Mouse (Mus musculus): ENCODE data around the gene Plet1. TPM values are rescaled to one million over a fixed set of nuclear protein-coding genes. Genes with fewer than 3 reads are reported as not detected.

Gene Plet1
- 1.4 and 1.6 TPM in 2 replicates for polyA plus RNA-seq (2016; fragmentation: Nextera tagmentation; extraction: Ambion mirVana)

DNA sequence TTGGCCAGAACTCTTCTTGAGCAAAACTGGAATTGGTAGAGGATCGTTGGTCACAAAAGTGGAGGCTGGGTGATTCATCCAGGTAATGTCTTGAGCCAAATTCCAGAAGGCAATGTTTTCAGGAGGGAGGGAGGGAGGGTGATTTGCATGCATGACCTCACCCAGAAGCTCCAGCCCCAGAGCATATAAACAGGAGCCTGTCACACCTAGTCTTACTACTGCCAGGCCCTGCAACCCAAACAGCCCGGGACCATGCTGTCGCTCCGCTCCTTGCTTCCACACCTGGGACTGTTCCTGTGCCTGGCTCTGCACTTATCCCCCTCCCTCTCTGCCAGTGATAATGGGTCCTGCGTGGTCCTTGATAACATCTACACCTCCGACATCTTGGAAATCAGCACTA is at the start of gene Plet1:
Gene Plet1, plus strand, starts transcription at position 215 of the 400 bp plus-strand sequence.
- H3K27me3 ChIP-seq (replicated peaks; ENCODE audit: low read depth, poor library complexity, severe bottlenecking), result no peaks in the 10 kb centered on the region

DNA sequence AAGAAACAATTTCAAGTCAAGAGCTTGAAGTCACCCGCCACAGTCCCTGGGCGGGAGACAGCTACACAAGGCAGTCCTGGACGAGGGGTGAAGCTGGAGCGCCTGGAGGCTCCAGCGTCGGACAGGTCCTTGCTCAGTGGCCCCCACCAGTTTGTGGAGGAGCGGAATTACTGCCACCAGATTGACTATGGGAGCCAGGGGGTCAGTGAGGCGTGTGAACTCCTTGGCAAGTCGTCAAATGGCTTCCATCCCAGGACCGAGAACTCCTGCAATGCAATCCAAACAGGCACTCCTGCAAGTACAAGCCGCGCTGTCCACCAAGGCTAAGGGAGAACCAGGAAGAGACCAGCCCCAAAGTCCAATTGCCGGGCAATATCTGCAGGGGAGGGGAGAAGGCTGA is 45.3 kb upstream of the Plet1 start:
- Histone ChIP-seq H3K9me3 (no peaks in the 10 kb centered on the region), H3K27ac (replicated peaks) (no peak overlapping the region), H3K4me1 (peaks cover 10% of the 10 kb centered on the region; the same call in 1 of the 2 replicates), H3K27me3 (replicated peaks; ENCODE audit: low read depth, poor library complexity, severe bottlenecking) (no peaks in the 10 kb centered on the region), H3K36me3 (replicated peaks) (no peaks in the 10 kb centered on the region), H3K4me3 (no peak overlapping the region)
- no peak for DNase-seq (ENCODE audit: low spot score)
- WGBS, result 68% methylated on average over 13 of the region's 13 CpGs

More for the DNA sequence above, at the start of gene Plet1:
- Histone ChIP-seq H3K4me3 (no peak within 1 kb of the TSS), H3K9me3 (no peaks in the 10 kb centered on the region), H3K27ac (replicated peaks) (no peak within 1 kb of the TSS), H3K36me3 (replicated peaks) (no peaks in the 10 kb centered on the region), H3K4me1 (peaks cover 28% of the 10 kb centered on the region)
- 85% methylated on average over 6 of the region's 6 CpGs for whole genome bisulfite sequencing
- no peak for DNase-seq (ENCODE audit: low spot score)

DNA sequence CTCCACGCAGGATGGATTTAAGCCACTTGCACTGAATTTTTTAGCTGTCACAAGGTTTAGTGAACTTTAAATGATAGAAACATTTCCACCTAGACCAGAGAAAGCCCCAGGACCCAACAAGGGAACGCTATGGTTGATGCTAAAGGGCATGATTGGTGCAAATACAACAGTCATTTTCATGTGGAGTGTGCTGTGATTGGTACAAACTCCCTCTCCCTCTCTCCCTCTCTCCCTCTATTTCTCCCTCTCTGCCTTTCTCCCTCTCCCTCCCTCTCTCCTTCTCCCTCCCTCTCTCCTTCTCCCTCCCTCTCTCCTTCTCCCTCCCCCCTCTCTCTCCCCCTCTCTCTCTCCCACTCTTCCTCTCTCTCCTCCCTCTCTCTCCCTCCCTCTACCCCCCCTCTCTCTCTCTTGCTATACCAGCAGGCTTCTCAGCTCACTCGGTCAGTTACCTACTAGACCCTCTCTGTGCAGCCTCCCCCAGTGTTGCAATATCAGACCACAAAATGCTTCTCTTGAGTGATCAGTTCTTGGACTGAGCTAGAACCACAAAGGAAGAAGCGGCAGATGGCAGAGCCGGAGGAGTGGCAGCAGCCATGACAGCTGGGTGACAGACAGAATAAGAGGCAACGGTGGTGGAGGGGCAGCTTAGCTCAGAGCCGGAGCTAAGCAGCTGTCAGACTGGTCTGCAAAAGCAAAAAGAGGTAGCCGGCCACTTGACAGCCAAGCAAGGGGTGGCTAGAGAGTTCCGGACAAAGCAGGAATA is 42.7 kb upstream of the Plet1 start:
- no peak for DNase-seq (ENCODE audit: low spot score)
- H3K27ac ChIP-seq (replicated peaks), result peak overlapping the region; percentile 30; the same call in 1 of the 2 replicates
- H3K4me1 ChIP-seq, result peaks cover 10% of the 10 kb centered on the region; the same call in 1 of the 2 replicates
- no peaks in the 10 kb centered on the region for H3K36me3 ChIP-seq (replicated peaks)
- H3K9me3 ChIP-seq, result no peaks in the 10 kb centered on the region
- H3K4me3 ChIP-seq, result no peak overlapping the region
- no peaks in the 10 kb centered on the region for H3K27me3 ChIP-seq (replicated peaks; ENCODE audit: low read depth, poor library complexity, severe bottlenecking)
- 67% methylated on average over 9 of the region's 9 CpGs for WGBS

DNA sequence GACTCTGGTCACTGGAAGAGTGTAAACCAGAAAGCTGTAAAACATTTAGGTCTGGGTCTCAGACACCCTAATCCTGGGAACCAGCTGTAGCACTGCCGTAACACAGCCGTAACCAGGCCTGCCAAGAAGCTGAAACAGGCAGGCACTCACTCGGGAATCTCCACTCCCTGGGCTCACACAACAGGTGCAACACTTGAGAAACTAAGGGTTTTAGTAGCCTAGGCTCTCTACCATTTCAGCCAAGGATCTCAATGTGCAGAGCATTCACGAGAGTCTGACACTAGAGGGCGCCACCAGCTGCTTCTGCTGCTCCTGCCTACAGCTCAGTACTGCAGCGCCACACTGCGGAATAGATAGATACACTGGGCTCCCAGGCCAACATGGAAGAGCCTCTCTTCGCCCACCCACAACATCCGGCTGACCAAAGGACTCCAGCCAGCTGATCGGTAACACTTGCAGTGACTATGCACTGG is 42.0 kb upstream of the Plet1 start:
- Histone ChIP-seq H3K27me3 (replicated peaks; ENCODE audit: low read depth, poor library complexity, severe bottlenecking) (no peaks in the 10 kb centered on the region), H3K27ac (replicated peaks) (0 out of 2 replicates have a peak overlapping the region, but pooled peaks have one; percentile 30), H3K4me3 (peak overlapping the region; percentile 36), H3K4me1 (peaks cover 10% of the 10 kb centered on the region; the same call in 1 of the 2 replicates), H3K36me3 (replicated peaks) (no peaks in the 10 kb centered on the region), H3K9me3 (no peaks in the 10 kb centered on the region)
- WGBS, result 16% methylated on average over 10 of the region's 10 CpGs
- DNase-seq (ENCODE audit: low spot score), result peak; percentile 84

DNA sequence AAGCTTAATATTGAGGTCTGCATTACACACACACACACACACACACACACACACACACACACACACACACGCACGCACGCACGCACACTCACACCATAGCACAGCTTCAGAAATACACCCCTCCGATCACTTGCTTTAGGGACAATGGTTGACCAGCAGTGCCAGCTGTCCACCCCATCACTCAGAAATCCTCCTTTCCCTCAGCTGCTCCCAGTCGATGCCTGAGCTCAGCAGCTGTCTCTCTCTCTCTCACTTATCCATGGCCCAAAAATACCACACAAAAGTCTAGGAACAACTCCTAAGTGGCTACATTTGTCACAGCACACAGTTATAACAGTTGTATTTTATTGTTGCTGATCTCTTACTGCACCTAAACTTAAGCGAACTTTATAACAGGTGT is 36.7 kb upstream of the Plet1 start:
- 92% methylated on average over 7 of the region's 7 CpGs for WGBS
- H3K36me3 ChIP-seq (replicated peaks), result no peaks in the 10 kb centered on the region
- H3K9me3 ChIP-seq, result no peaks in the 10 kb centered on the region
- H3K4me3 ChIP-seq, result no peak overlapping the region
- peaks cover 2% of the 10 kb centered on the region for H3K4me1 ChIP-seq
- no peak overlapping the region for H3K27ac ChIP-seq (replicated peaks)
- DNase-seq (ENCODE audit: low spot score), result no peak
- no peaks in the 10 kb centered on the region for H3K27me3 ChIP-seq (replicated peaks; ENCODE audit: low read depth, poor library complexity, severe bottlenecking)

DNA sequence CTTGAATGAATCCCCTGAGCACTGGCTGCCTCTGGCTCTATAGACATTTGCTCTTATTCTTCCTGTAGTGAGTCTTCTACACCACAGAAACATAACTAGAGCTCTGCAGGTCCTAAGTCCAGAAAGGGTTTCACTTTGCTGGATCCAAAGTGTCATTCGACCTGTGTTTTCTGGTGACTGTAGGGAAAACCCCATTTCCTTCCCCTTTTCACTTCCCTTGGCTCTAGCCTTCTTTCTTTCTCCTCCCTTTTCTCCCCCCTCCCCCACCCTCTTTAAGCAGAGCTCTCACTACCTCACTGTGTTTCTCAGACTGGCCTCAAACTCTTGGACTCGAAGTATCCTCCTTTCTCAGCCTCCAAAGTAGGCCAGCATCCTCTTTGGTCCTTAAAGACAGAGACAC is 34.8 kb upstream of the Plet1 start:
- Histone ChIP-seq H3K4me1 (peaks cover 3% of the 10 kb centered on the region), H3K4me3 (no peak overlapping the region), H3K36me3 (replicated peaks) (no peaks in the 10 kb centered on the region), H3K27me3 (replicated peaks; ENCODE audit: low read depth, poor library complexity, severe bottlenecking) (no peaks in the 10 kb centered on the region), H3K27ac (replicated peaks) (no peak overlapping the region), H3K9me3 (no peaks in the 10 kb centered on the region)
- no peak for DNase-seq (ENCODE audit: low spot score)
- WGBS, result 65% methylated on average over 2 of the region's 2 CpGs

DNA sequence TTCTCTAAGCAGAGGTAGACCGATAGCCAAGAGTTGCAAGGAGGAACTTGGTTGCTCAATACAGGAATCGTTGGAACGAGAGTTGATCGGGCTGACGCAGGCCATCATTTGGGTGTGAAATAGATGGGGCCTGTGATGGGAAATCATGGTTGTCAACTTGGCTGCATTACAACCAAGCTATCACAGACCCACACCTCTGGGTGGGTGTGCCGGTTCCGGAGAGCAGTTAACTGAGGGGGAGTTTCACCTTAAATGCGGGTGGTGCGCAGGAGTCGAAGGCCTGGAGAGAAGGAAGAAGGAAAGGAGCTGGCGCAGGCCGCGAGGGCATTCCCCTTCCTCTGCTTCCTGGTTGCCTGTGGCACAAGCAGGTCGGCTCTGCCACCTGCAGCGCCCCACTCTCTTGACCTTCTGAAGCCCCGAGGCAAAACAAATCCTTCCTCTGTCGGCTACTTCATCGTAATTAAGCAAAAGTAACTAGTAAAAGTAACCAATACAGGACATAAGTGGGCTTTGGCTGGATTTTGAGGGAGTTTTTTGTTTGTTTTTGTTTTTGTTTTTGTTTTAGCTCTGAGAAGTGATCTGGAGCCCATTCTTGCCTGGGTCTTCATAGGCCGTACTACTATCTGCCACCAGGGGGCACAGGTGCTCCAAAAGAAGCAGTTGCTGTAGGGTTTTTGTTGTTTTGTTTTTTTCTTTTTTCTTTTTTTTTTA is 31.7 kb upstream of the Plet1 start:
- Histone ChIP-seq H3K9me3 (no peaks in the 10 kb centered on the region), H3K36me3 (replicated peaks) (no peaks in the 10 kb centered on the region), H3K27me3 (replicated peaks; ENCODE audit: low read depth, poor library complexity, severe bottlenecking) (no peaks in the 10 kb centered on the region), H3K4me1 (peaks cover 3% of the 10 kb centered on the region), H3K27ac (replicated peaks) (no peak overlapping the region; the same call in 1 of the 2 replicates), H3K4me3 (peak overlapping the region; percentile 44)
- 45% methylated on average over 19 of the region's 19 CpGs for WGBS
- DNase-seq (ENCODE audit: low spot score), result peak; percentile 61

DNA sequence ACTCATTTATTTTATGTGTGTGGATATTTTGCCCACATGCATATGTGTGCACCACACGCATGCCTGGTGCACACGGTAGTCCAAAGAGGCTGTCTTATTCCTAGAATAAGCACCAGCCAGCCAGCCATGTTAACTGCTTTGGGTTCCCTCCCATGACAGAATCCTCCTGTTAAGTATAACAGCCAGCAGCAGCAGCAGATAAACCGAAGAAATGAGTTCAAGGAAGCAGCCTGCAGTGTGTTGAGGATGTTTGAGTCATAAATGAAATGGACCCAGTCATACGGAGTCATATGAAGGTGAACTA is 31.2 kb upstream of the Plet1 start:
- Histone ChIP-seq H3K9me3 (no peaks in the 10 kb centered on the region), H3K27me3 (replicated peaks; ENCODE audit: low read depth, poor library complexity, severe bottlenecking) (no peaks in the 10 kb centered on the region), H3K36me3 (replicated peaks) (no peaks in the 10 kb centered on the region), H3K4me1 (peaks cover 3% of the 10 kb centered on the region), H3K27ac (replicated peaks) (no peak overlapping the region; the same call in 1 of the 2 replicates), H3K4me3 (no peak overlapping the region)
- no peak for DNase-seq (ENCODE audit: low spot score)
- 35% methylated on average over 4 of the region's 4 CpGs for WGBS

DNA sequence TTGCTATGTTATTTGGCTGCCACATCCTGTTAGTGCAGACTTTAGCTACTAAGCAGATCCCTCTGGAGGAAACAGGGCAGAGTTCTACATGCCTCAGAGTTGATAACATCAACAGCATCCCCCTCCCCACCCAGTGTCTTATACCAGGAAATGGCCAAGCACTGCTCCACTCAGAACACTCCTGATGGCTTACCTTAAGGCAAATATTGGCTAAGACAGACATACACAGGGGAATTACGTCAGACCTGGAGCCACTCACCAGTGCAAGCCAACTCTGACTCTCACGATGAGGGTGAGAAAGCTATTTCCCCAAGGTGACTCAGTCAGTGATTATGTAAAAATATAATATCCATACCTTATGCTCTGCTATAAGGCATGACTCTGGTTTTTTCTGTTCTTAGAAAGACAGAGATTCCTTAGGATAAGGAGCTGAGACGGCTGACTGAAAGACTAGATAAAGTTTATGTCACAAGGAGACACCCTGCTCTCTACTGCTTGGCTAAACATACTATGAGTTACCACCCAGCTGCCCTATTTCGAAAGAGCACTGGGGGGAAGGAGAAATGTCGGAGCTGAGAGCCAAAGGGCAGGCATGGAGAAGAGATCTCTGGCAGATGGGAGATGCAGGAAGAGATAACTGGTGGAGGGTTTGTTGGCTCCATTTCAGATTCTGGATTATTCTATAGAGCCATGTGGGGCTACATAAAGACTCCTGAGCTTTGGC is 23.8 kb upstream of the Plet1 start:
- DNase-seq (ENCODE audit: low spot score), result no peak
- Histone ChIP-seq H3K4me1 (peaks cover 9% of the 10 kb centered on the region; the same call in 1 of the 2 replicates), H3K9me3 (no peaks in the 10 kb centered on the region), H3K4me3 (no peak overlapping the region), H3K27ac (replicated peaks) (no peak overlapping the region), H3K36me3 (replicated peaks) (no peaks in the 10 kb centered on the region), H3K27me3 (replicated peaks; ENCODE audit: low read depth, poor library complexity, severe bottlenecking) (no peaks in the 10 kb centered on the region)
- WGBS, result 83% methylated on average over 5 of the region's 5 CpGs

DNA sequence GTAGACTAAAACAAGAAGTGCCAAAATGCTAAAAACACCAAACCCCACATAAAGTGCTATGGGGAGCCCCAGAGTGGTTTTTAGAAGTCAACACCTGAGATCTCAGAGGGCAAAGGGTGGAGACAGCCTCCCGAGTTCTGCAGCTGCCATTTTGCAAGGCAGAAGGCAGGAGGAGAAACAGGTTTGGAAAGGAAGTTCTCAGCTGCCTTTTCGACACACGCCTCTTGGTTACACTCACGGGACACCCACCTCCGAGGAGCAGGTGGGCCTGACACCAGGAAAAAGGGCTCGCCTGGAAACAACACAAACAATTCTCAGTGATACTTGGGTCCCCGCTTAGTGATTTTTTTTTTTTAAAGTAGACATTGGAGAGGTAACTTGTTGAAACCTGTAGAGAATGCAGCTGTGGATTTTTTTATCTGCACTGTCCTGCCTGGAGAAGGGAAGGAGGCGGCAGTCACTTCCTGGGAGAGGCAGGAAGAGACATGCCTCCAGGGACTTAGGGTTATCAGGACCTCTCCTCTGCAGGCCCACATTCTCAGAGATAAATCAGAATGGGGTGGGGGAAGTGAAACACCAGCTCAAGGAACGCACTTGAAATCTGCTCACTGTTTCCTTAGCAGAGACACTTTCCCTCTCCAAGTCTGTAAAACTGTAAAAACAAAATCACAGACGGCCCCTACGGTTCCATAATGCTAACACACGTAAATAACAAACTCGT is 23.0 kb upstream of the Plet1 start:
- Histone ChIP-seq H3K36me3 (replicated peaks) (no peaks in the 10 kb centered on the region), H3K27me3 (replicated peaks; ENCODE audit: low read depth, poor library complexity, severe bottlenecking) (no peaks in the 10 kb centered on the region), H3K4me1 (peaks cover 12% of the 10 kb centered on the region), H3K4me3 (no peak overlapping the region), H3K9me3 (no peaks in the 10 kb centered on the region), H3K27ac (replicated peaks) (no peak overlapping the region)
- 71% methylated on average over 13 of the region's 13 CpGs for WGBS
- DNase-seq (ENCODE audit: low spot score), result no peak

DNA sequence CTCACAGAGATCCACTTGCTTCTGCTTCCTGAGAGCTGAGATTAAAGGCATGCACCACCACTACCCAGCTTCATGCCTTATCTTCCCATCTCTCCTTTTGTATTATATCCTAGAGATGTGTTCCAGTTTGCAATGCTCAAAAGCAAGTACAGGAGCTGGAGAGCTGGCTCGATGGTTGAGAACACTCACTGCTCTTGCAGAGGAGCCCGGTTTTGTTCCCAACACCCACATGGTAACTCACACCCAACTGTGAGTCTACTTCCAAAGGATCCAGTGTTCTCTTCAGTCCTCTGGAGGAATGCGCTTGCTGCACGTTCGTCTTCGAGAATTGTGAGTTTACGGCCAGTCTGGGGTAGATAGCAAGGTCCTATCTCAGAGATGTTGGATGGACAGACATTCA is 19.0 kb upstream of the Plet1 start:
- H3K4me1 ChIP-seq, result peaks cover 17% of the 10 kb centered on the region
- WGBS, result 87% methylated on average over 7 of the region's 7 CpGs
- DNase-seq (ENCODE audit: low spot score), result no peak
- H3K36me3 ChIP-seq (replicated peaks), result no peaks in the 10 kb centered on the region
- H3K27ac ChIP-seq (replicated peaks), result no peak overlapping the region
- H3K27me3 ChIP-seq (replicated peaks; ENCODE audit: low read depth, poor library complexity, severe bottlenecking), result peaks cover 3% of the 10 kb centered on the region; the same call in 1 of the 2 replicates
- no peaks in the 10 kb centered on the region for H3K9me3 ChIP-seq
- H3K4me3 ChIP-seq, result no peak overlapping the region

DNA sequence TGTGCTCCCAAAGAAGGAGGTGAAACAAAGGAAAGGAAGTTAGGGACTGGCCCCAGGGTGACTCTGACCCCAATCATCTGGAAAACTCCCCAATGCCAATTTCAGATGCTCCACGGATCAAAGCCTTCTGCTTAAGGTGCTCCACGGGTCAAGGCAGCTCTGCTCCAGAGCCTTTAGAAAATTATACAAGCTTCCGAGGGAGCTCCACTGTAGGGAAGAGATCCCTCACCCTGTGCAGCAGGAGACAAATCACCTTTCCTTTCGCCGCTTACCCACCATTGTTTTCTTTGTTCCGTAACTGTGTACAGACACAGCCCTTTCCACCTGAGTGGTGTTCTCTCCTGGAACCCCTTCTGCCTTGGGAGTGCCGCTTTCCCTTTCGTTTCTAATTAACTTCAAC is 18.6 kb upstream of the Plet1 start:
- H3K4me3 ChIP-seq, result no peak overlapping the region
- peaks cover 3% of the 10 kb centered on the region; the same call in 1 of the 2 replicates for H3K27me3 ChIP-seq (replicated peaks; ENCODE audit: low read depth, poor library complexity, severe bottlenecking)
- H3K4me1 ChIP-seq, result peaks cover 15% of the 10 kb centered on the region
- H3K27ac ChIP-seq (replicated peaks), result no peak overlapping the region
- 65% methylated on average over 8 of the region's 8 CpGs for WGBS
- H3K36me3 ChIP-seq (replicated peaks), result no peaks in the 10 kb centered on the region
- H3K9me3 ChIP-seq, result no peaks in the 10 kb centered on the region
- no peak for DNase-seq (ENCODE audit: low spot score)
